Mouse (Mus musculus) forebrain, embryonic 13.5 days (tissue): ENCODE results near the gene Gm4858. TPM values are rescaled to one million over a fixed set of nuclear protein-coding genes. Genes with fewer than 3 reads are reported as not detected.

Experiments
- ATAC-seq: fragments of 200-750 bp; cut with Nextera tagmentation; 2 replicates; pipeline ENCODE4 v1.8.0; 2017
- H3K27ac ChIP-seq: fragments of 300-500 bp; sonication (generic); 2 replicates; pipeline ENCODE4 v1.5.1; 2015; ENCODE audit warnings: inconsistent platforms, mild to moderate bottlenecking, moderate library complexity
- H3K27me3 ChIP-seq: fragments of 300-500 bp; sonication (generic); 2 replicates; pipeline ENCODE4 v1.6.1; 2015; ENCODE audit warnings: mild to moderate bottlenecking, inconsistent platforms
- H3K36me3 ChIP-seq: fragments of 300-500 bp; sonication (generic); 2 replicates; pipeline ENCODE4 v1.6.1; 2015; ENCODE audit warnings: mild to moderate bottlenecking, inconsistent platforms; ENCODE audit not compliant: poor library complexity, severe bottlenecking
- H3K4me1 ChIP-seq: fragments of 300-500 bp; sonication (generic); 2 replicates; pipeline ENCODE4 v1.6.1; 2015; ENCODE audit warnings: inconsistent platforms
- H3K4me2 ChIP-seq: fragments of 300-500 bp; sonication (generic); 2 replicates; pipeline ENCODE4 v1.6.1; 2015; ENCODE audit warnings: inconsistent platforms, mild to moderate bottlenecking, moderate library complexity
- H3K4me3 ChIP-seq: fragments of 300-500 bp; sonication (generic); 2 replicates; pipeline ENCODE4 v1.5.1; 2015; ENCODE audit warnings: mild to moderate bottlenecking, inconsistent platforms
- H3K9ac ChIP-seq: fragments of 300-500 bp; sonication (generic); 2 replicates; pipeline ENCODE4 v1.6.1; 2015; ENCODE audit warnings: mild to moderate bottlenecking, inconsistent platforms
- H3K9me3 ChIP-seq: fragments of 300-500 bp; sonication (generic); replicated peaks from 2 replicates; pipeline ENCODE4 v1.6.1; 2016; ENCODE audit warnings: inconsistent platforms
- WGBS: fragments of 180-500 bp; shearing (Covaris S2); methylation state at CpG from one replicate; pipeline ENCODE4 v1.1.7; 2015; 5-methylcytosine and 5-hydroxymethylcytosine counted together
- polyA plus RNA-seq: library from polyadenylated mRNA; unstranded; fragments of >200 nt; fragmentation: Nextera tagmentation; extraction: Ambion mirVana; gene quantifications from 2 replicates; pipeline ENCODE4 v1.2.1, GENCODE M21; 2015

Gm4858 gene
- polyA plus RNA-seq, 1 experiment from 2014 or later = not detected

DNA sequence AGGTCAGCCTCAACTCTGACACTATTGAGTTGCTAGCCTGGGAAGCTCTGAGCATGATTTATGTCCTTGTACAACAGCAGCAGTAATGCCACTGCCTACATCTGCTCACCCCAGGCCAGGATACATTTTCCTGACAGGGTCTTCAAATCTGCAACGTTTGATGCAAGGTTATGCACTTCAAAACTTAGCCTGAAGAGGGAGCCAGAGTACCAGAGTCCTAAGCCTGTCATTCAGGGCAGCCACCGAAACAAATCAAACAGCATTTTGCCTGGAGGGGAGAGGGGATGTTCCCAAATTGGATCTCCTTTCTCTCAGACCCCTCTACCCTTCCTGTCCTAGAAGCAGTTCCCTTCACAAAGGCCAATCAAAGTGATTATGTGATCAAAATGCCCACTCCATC is 45.9 kb downstream of the Gm4858 start:
- 4% methylated on average over 2 of the region's 2 CpGs for WGBS
- Histone ChIP-seq H3K9ac (no peak overlapping the region), H3K9me3 (no peaks in the 10 kb centered on the region), H3K36me3 (no peaks in the 10 kb centered on the region), H3K27ac (no peak overlapping the region), H3K4me3 (no peak overlapping the region), H3K4me2 (no peak overlapping the region), H3K4me1 (no peaks in the 10 kb centered on the region), H3K27me3 (no peaks in the 10 kb centered on the region)
- 0 out of 2 replicates have a peak, but pooled peaks have one; percentile 45 for ATAC-seq

DNA sequence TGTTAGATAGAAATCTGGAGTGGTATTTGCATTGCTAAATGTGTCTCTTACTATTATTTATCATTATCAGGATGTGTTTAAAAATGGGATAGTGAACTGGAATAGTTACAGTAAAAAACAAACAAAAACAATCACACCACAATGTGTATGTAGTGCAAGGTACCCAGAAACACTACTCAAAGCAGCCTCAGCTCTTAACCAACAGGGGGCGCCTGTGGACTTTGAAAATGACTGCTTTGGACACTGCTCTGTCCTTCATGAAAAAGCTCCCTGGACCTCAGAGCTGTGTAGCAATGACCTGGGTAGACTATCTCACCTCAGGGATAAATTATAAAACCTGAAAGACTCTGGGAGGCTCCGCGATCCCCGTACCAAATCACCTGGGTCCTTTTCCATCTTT is 50.5 kb downstream of the Gm4858 start:
- no peak overlapping the region for H3K27ac ChIP-seq
- WGBS = 45% methylated on average over 4 of the region's 4 CpGs
- no peaks in the 10 kb centered on the region for H3K4me1 ChIP-seq
- H3K36me3 ChIP-seq = no peaks in the 10 kb centered on the region
- H3K4me2 ChIP-seq = no peak overlapping the region
- no peak overlapping the region for H3K9ac ChIP-seq
- no peak for ATAC-seq
- no peaks in the 10 kb centered on the region for H3K27me3 ChIP-seq
- H3K9me3 ChIP-seq = no peaks in the 10 kb centered on the region
- H3K4me3 ChIP-seq = no peak overlapping the region

Other genes with a start within 250 kb of the Gm4858 start
- not detected in 2 replicates for gene Kprp, start 241.6 kb upstream of the Gm4858 start, polyA plus RNA-seq
- gene Lce1l, start 217.5 kb upstream of the Gm4858 start, polyA plus RNA-seq = not detected in 2 replicates
- not detected in 2 replicates for gene 2310050C09Rik, start 198.6 kb upstream of the Gm4858 start, polyA plus RNA-seq
- gene Lce3a, start 142.6 kb upstream of the Gm4858 start, polyA plus RNA-seq = not detected in 2 replicates
- not detected in 2 replicates for gene Lce3b, start 135.8 kb upstream of the Gm4858 start, polyA plus RNA-seq
- not detected in 2 replicates for gene Lce3c, start 124.3 kb upstream of the Gm4858 start, polyA plus RNA-seq
- not detected in 2 replicates for gene Lce3d, start 111.4 kb upstream of the Gm4858 start, polyA plus RNA-seq
- not detected in 2 replicates for gene Lce3e, start 101.8 kb upstream of the Gm4858 start, polyA plus RNA-seq
- not detected in 2 replicates for gene Lce3f, start 76.6 kb upstream of the Gm4858 start, polyA plus RNA-seq
- not detected in 2 replicates for gene Crct1, start 53.1 kb upstream of the Gm4858 start, polyA plus RNA-seq
- gene Lce1m, start 49.8 kb upstream of the Gm4858 start, polyA plus RNA-seq = not detected in 2 replicates
- not detected in 2 replicates for gene Crnn, start 76.0 kb downstream of the Gm4858 start, polyA plus RNA-seq
- not detected in 2 replicates for gene Flg2, start 128.5 kb downstream of the Gm4858 start, polyA plus RNA-seq
- gene Flg, start 204.7 kb downstream of the Gm4858 start, polyA plus RNA-seq = not detected in 2 replicates